Mouse (Mus musculus) hindbrain, embryonic 12.5 days (tissue): ENCODE data around the gene Hspa12a. TPM values are rescaled to one million over a fixed set of nuclear protein-coding genes. Genes with fewer than 3 reads are reported as not detected.

Experiments
- ATAC-seq: fragments of 200-750 bp; cut with Nextera tagmentation; 2 replicates; pipeline ENCODE4 v1.8.0; 2017; ENCODE audit warnings: moderate TSS enrichment; ENCODE audit not compliant: low FRiP score
- H3K27ac ChIP-seq: fragments of 300-500 bp; sonication (generic); 2 replicates; pipeline ENCODE4 v1.5.1; 2016; ENCODE audit warnings: mild to moderate bottlenecking
- H3K27me3 ChIP-seq: fragments of 300-500 bp; sonication (generic); 2 replicates; pipeline ENCODE4 v1.6.1; 2016; ENCODE audit warnings: mild to moderate bottlenecking
- H3K36me3 ChIP-seq: fragments of 300-500 bp; sonication (generic); 2 replicates; pipeline ENCODE4 v1.6.1; 2016; ENCODE audit warnings: mild to moderate bottlenecking
- H3K4me1 ChIP-seq: fragments of 300-500 bp; sonication (generic); 2 replicates; pipeline ENCODE4 v1.6.1; 2016
- H3K4me2 ChIP-seq: fragments of 300-500 bp; sonication (generic); replicated peaks from 2 replicates; pipeline ENCODE4 v1.6.1; 2016; ENCODE audit warnings: mild to moderate bottlenecking
- H3K4me3 ChIP-seq: fragments of 300-500 bp; sonication (generic); 2 replicates; pipeline ENCODE4 v1.5.1; 2016; ENCODE audit warnings: mild to moderate bottlenecking
- H3K9ac ChIP-seq: fragments of 300-500 bp; sonication (generic); 2 replicates; pipeline ENCODE4 v1.6.1; 2016; ENCODE audit warnings: mild to moderate bottlenecking, moderate library complexity
- H3K9me3 ChIP-seq: fragments of 300-500 bp; sonication (generic); replicated peaks from 2 replicates; pipeline ENCODE4 v1.6.1; 2016; ENCODE audit warnings: mild to moderate bottlenecking
- WGBS: fragments of 180-500 bp; shearing (Covaris S2); methylation state at CpG from one replicate; pipeline ENCODE4 v1.1.7; 2016; 5-methylcytosine and 5-hydroxymethylcytosine counted together
- polyA plus RNA-seq: library from polyadenylated mRNA; unstranded; fragments of >200 nt; fragmentation: Nextera tagmentation; extraction: Ambion mirVana; gene quantifications from 2 replicates; pipeline ENCODE4 v1.2.1, GENCODE M21; 2016

Hspa12a gene
- 42.9 and 44.2 TPM in 2 replicates for polyA plus RNA-seq

GRCm38 (mm10) chr19:58942841-58943828 is at the start of gene Hspa12a, which contains the start of gene Eno4:
Gene Hspa12a (minus strand): TSS chr19:58943654.
Gene Eno4 (plus strand): TSS chr19:58943425.
- peak; percentile 97 for ATAC-seq
- Histone ChIP-seq H3K9ac (peak within 1 kb of the TSS; percentile 83), H3K4me2 (peak within 1 kb of the TSS; percentile 88), H3K9me3 (no peaks in the 10 kb centered on the region), H3K27ac (peak within 1 kb of the TSS; percentile 66), H3K4me1 (peaks cover 12% of the 10 kb centered on the region), H3K36me3 (no peaks in the 10 kb centered on the region), H3K27me3 (peaks cover 27% of the 10 kb centered on the region), H3K4me3 (peak within 1 kb of the TSS; percentile 68)
- under 1% methylated on average over 64 of the region's 65 CpGs for whole genome bisulfite sequencing

GRCm38 (mm10) chr19:58981571-58981970 is 38.1 kb upstream of the Hspa12a start:
- WGBS: 19% methylated on average over 9 of the region's 9 CpGs
- ATAC-seq: no peak
- Histone ChIP-seq H3K4me2 (0 out of 2 replicates have a peak overlapping the region, but pooled peaks have one; percentile 22), H3K4me1 (peaks cover 13% of the 10 kb centered on the region), H3K27ac (no peak overlapping the region), H3K4me3 (no peak overlapping the region), H3K9ac (no peak overlapping the region), H3K27me3 (peaks cover 75% of the 10 kb centered on the region), H3K9me3 (no peaks in the 10 kb centered on the region), H3K36me3 (no peaks in the 10 kb centered on the region)

GRCm38 (mm10) chr19:58980056-58980440 is 36.6 kb upstream of the Hspa12a start:
- H3K4me2 ChIP-seq: no peak overlapping the region

GRCm38 (mm10) chr19:58979436-58980055 is 36.1 kb upstream of the Hspa12a start:
- H3K27me3 ChIP-seq: peaks cover 76% of the 10 kb centered on the region
- H3K4me2 ChIP-seq: no peak overlapping the region
- H3K4me3 ChIP-seq: no peak overlapping the region
- no peaks in the 10 kb centered on the region for H3K36me3 ChIP-seq
- H3K27ac ChIP-seq: no peak overlapping the region
- no peak for ATAC-seq
- peaks cover 17% of the 10 kb centered on the region for H3K4me1 ChIP-seq
- WGBS: 27% methylated on average over 13 of the region's 13 CpGs
- no peaks in the 10 kb centered on the region for H3K9me3 ChIP-seq
- H3K9ac ChIP-seq: no peak overlapping the region

More at GRCm38 (mm10) chr19:58980056-58980440, 36.6 kb upstream of the Hspa12a start:
- H3K27me3 ChIP-seq: peaks cover 75% of the 10 kb centered on the region
- H3K4me1 ChIP-seq: peaks cover 17% of the 10 kb centered on the region
- 59% methylated on average over 5 of the region's 5 CpGs for WGBS
- ATAC-seq: no peak
- no peak overlapping the region for H3K27ac ChIP-seq
- no peaks in the 10 kb centered on the region for H3K9me3 ChIP-seq
- no peaks in the 10 kb centered on the region for H3K36me3 ChIP-seq
- H3K4me3 ChIP-seq: no peak overlapping the region
- H3K9ac ChIP-seq: no peak overlapping the region

GRCm38 (mm10) chr19:58978401-58979171 is 35.1 kb upstream of the Hspa12a start:
- H3K4me1 ChIP-seq: peaks cover 17% of the 10 kb centered on the region
- H3K27ac ChIP-seq: no peak overlapping the region
- H3K4me2 ChIP-seq: 0 out of 2 replicates have a peak overlapping the region, but pooled peaks have one; percentile 3
- peaks cover 76% of the 10 kb centered on the region for H3K27me3 ChIP-seq
- no peak for ATAC-seq
- H3K36me3 ChIP-seq: no peaks in the 10 kb centered on the region
- no peaks in the 10 kb centered on the region for H3K9me3 ChIP-seq
- 48% methylated on average over 11 of the region's 11 CpGs for WGBS
- no peak overlapping the region for H3K4me3 ChIP-seq
- no peak overlapping the region for H3K9ac ChIP-seq

- no peak overlapping the region for H3K4me3 ChIP-seq
- H3K4me2 ChIP-seq: no peak overlapping the region
- WGBS: 68% methylated on average over 11 of the region's 11 CpGs
- no peak overlapping the region for H3K27ac ChIP-seq
- H3K9me3 ChIP-seq: no peaks in the 10 kb centered on the region
- H3K4me1 ChIP-seq: peaks cover 12% of the 10 kb centered on the region
- no peaks in the 10 kb centered on the region for H3K36me3 ChIP-seq
- H3K9ac ChIP-seq: no peak overlapping the region
- H3K27me3 ChIP-seq: peaks cover 87% of the 10 kb centered on the region
- ATAC-seq: no peak
Measured at GRCm38 (mm10) chr19:58975216-58975863, 31.9 kb upstream of the Hspa12a start.

GRCm38 (mm10) chr19:58974126-58974525 is 30.7 kb upstream of the Hspa12a start:
- no peak overlapping the region for H3K9ac ChIP-seq
- H3K27ac ChIP-seq: no peak overlapping the region
- H3K4me2 ChIP-seq: no peak overlapping the region
- H3K27me3 ChIP-seq: peaks cover 91% of the 10 kb centered on the region
- H3K9me3 ChIP-seq: no peaks in the 10 kb centered on the region
- ATAC-seq: no peak
- H3K36me3 ChIP-seq: no peaks in the 10 kb centered on the region
- H3K4me1 ChIP-seq: peaks cover 12% of the 10 kb centered on the region
- H3K4me3 ChIP-seq: no peak overlapping the region
- 81% methylated on average over 8 of the region's 8 CpGs for WGBS

GRCm38 (mm10) chr19:58970826-58971225 is 27.4 kb upstream of the Hspa12a start:
- Histone ChIP-seq H3K27me3 (peaks cover 79% of the 10 kb centered on the region), H3K9ac (no peak overlapping the region), H3K27ac (no peak overlapping the region), H3K36me3 (no peaks in the 10 kb centered on the region), H3K9me3 (no peaks in the 10 kb centered on the region), H3K4me1 (peaks cover 13% of the 10 kb centered on the region), H3K4me2 (no peak overlapping the region), H3K4me3 (no peak overlapping the region)
- 79% methylated on average over 13 of the region's 13 CpGs for WGBS
- ATAC-seq: no peak

- peaks cover 9% of the 10 kb centered on the region for H3K4me1 ChIP-seq
- no peaks in the 10 kb centered on the region for H3K9me3 ChIP-seq
- H3K4me2 ChIP-seq: peak overlapping the region; percentile 22; the same call in 1 of the 2 replicates
- H3K4me3 ChIP-seq: no peak overlapping the region
- no peak overlapping the region for H3K9ac ChIP-seq
- peaks cover 74% of the 10 kb centered on the region for H3K27me3 ChIP-seq
- peak; percentile 40; the same call in 1 of the 2 replicates for ATAC-seq
- H3K36me3 ChIP-seq: no peaks in the 10 kb centered on the region
- no peak overlapping the region for H3K27ac ChIP-seq
- 28% methylated on average over 15 of the region's 15 CpGs for WGBS
Measured at GRCm38 (mm10) chr19:58968731-58969506, 25.5 kb upstream of the Hspa12a start.

- Histone ChIP-seq H3K9me3 (no peaks in the 10 kb centered on the region), H3K4me2 (no peak overlapping the region), H3K4me3 (no peak overlapping the region), H3K36me3 (no peaks in the 10 kb centered on the region), H3K4me1 (no peaks in the 10 kb centered on the region; the same call in 1 of the 2 replicates), H3K27me3 (peaks cover 52% of the 10 kb centered on the region), H3K27ac (no peak overlapping the region), H3K9ac (no peak overlapping the region)
- ATAC-seq: no peak
- WGBS: 69% methylated on average over 8 of the region's 8 CpGs
Measured at GRCm38 (mm10) chr19:58963011-58963410, 19.6 kb upstream of the Hspa12a start.

- no peaks in the 10 kb centered on the region for H3K9me3 ChIP-seq
- H3K27ac ChIP-seq: no peak overlapping the region
- no peak overlapping the region for H3K9ac ChIP-seq
- H3K27me3 ChIP-seq: peaks cover 61% of the 10 kb centered on the region
- no peaks in the 10 kb centered on the region for H3K36me3 ChIP-seq
- no peak for ATAC-seq
- 91% methylated on average over 8 of the region's 8 CpGs for whole genome bisulfite sequencing
- no peak overlapping the region for H3K4me2 ChIP-seq
- no peaks in the 10 kb centered on the region for H3K4me1 ChIP-seq
- no peak overlapping the region for H3K4me3 ChIP-seq
Measured at GRCm38 (mm10) chr19:58954779-58955178, 11.3 kb upstream of the Hspa12a start.
